Mouse (Mus musculus) liver, embryonic 14 days (tissue): ENCODE results near the gene Pdk3. TPM values are rescaled to one million over a fixed set of nuclear protein-coding genes. Genes with fewer than 3 reads are reported as not detected.

Experiments used
- polyA plus RNA-seq: library from polyadenylated mRNA; depleted of rRNA; stranded (reverse); fragments of >200 nt; gene quantifications from 2 replicates; pipeline ENCODE4 v1.2.3, GENCODE M21; 2012; rRNA removed

Pdk3 gene
- polyA plus RNA-seq = 11.8 and 14.3 TPM in 2 replicates

GRCm38 (mm10) chrX:93831561-93832336 lies at the start of gene Pdk3:
Pdk3 (minus strand) TSS chrX:93832201.

Other genes starting within 250 kb of the Pdk3 start
- gene Pola1, start 200.0 kb downstream of the Pdk3 start, polyA plus RNA-seq = 7.1 and 8.2 TPM in 2 replicates
- gene Pcyt1b, start 177.3 kb downstream of the Pdk3 start, polyA plus RNA-seq = 7.8 and 8.7 TPM in 2 replicates
- 1.8 and 1.9 TPM in 2 replicates for gene AU015836, start 136.5 kb upstream of the Pdk3 start, polyA plus RNA-seq